Mouse (Mus musculus) heart, postnatal 0 days (tissue): ENCODE data around the gene Lzts3. TPM values are rescaled to one million over a fixed set of nuclear protein-coding genes. Genes with fewer than 3 reads are reported as not detected.
"Not testable (repeated sequence)": the region's sequence is repeated elsewhere in the genome, so short reads cannot be mapped to it uniquely, and the experiment has no call there.

Experiments used
- ATAC-seq: fragments of 200-750 bp; cut with Nextera tagmentation; 2 replicates; pipeline ENCODE4 v1.8.0; 2017; ENCODE audit warnings: low read depth, moderate number of reproducible peaks, moderate library complexity; ENCODE audit not compliant: insufficient read depth
- DNase-seq: peaks from one replicate; pipeline ENCODE4 v3.0.0-alpha.2; 2016; ENCODE audit warnings: low spot score
- H3K27ac ChIP-seq: fragments of 300-500 bp; sonication (generic); 2 replicates; pipeline ENCODE4 v1.5.1; 2014; ENCODE audit warnings: low read depth, mild to moderate bottlenecking
- H3K27me3 ChIP-seq: fragments of 300-500 bp; sonication (generic); 2 replicates; pipeline ENCODE4 v1.6.1; 2014; ENCODE audit warnings: low read length, mixed read lengths; ENCODE audit not compliant: control insufficient read depth, insufficient read depth
- H3K36me3 ChIP-seq: fragments of 300-500 bp; sonication (generic); replicated peaks from 2 replicates; pipeline ENCODE4 v1.6.1; 2014; ENCODE audit warnings: low read length, mixed read lengths; ENCODE audit not compliant: control insufficient read depth, insufficient read depth
- H3K4me1 ChIP-seq: fragments of 300-500 bp; sonication (generic); 2 replicates; pipeline ENCODE4 v1.6.1; 2014; ENCODE audit warnings: antibody characterized with exemption; ENCODE audit not compliant: control insufficient read depth, insufficient read depth
- H3K4me2 ChIP-seq: fragments of 300-500 bp; sonication (generic); 2 replicates; pipeline ENCODE4 v1.6.1; 2014; ENCODE audit warnings: low read depth, mild to moderate bottlenecking, low read length, moderate library complexity
- H3K4me3 ChIP-seq: fragments of 300-500 bp; sonication (generic); 2 replicates; pipeline ENCODE4 v1.5.1; 2014; ENCODE audit warnings: low read depth, low read length
- H3K9ac ChIP-seq: fragments of 300-500 bp; sonication (generic); replicated peaks from 2 replicates; pipeline ENCODE4 v1.6.1; 2014; ENCODE audit warnings: low read depth, low read length, mixed read lengths
- H3K9me3 ChIP-seq: fragments of 300-500 bp; sonication (generic); replicated peaks from 2 replicates; pipeline ENCODE4 v1.6.1; 2016; ENCODE audit warnings: low read length; ENCODE audit not compliant: control insufficient read depth
- CTCF ChIP-seq: IDR thresholded peaks from 2 replicates; pipeline ENCODE4 v1.5.1; 2016; ENCODE audit warnings: antibody characterized with exemption, control low read depth, low read depth
- EP300 ChIP-seq: IDR thresholded peaks from 2 replicates; pipeline ENCODE4 v1.6.1; 2016; ENCODE audit warnings: antibody characterized with exemption, low read depth
- WGBS: fragments of 180-500 bp; shearing (Covaris S2); extraction: QIAGEN DNeasy Blood & Tissue Kit; methylation state at CpG from one replicate; pipeline ENCODE4 v1.1.7; 2014; 5-methylcytosine and 5-hydroxymethylcytosine counted together
- polyA plus RNA-seq: library from polyadenylated mRNA; unstranded; fragments of >200 nt; fragmentation: Nextera tagmentation; extraction: Ambion mirVana; gene quantifications from 2 replicates; pipeline ENCODE4 v1.2.1, GENCODE M21; 2015
- total RNA-seq: library from RNA; depleted of rRNA; stranded (reverse); fragments of >200 nt; gene quantifications from 2 replicates; pipeline ENCODE4 v1.2.3, GENCODE M21; 2014; ENCODE audit warnings: low replicate concordance

Gene Lzts3
- total and polyA plus RNA-seq, 2 experiments from 2014 or later = 0.77 to 5.3 TPM

- no peaks in the 10 kb centered on the region for H3K9me3 ChIP-seq
- H3K27me3 ChIP-seq = no peaks in the 10 kb centered on the region
- H3K9ac ChIP-seq = no peak overlapping the region
- H3K4me3 ChIP-seq = no peak overlapping the region
- 88% methylated on average over 6 of the region's 6 CpGs for WGBS
- DNase-seq (no peak), ATAC-seq (no peak)
- peaks cover 90% of the 10 kb centered on the region for H3K36me3 ChIP-seq
- H3K4me2 ChIP-seq = no peak overlapping the region
- TF ChIP-seq CTCF (no peak), EP300 (no peak)
- no peak overlapping the region for H3K27ac ChIP-seq
- H3K4me1 ChIP-seq = no peaks in the 10 kb centered on the region
Observed at GRCm38 (mm10) chr2:130657541-130657940, 14.9 kb upstream of the Lzts3 start.

GRCm38 (mm10) chr2:130656536-130656935, 13.9 kb upstream of the Lzts3 start:
- Histone ChIP-seq H3K9me3 (no peaks in the 10 kb centered on the region), H3K27me3 (no peaks in the 10 kb centered on the region), H3K4me3 (no peak overlapping the region), H3K4me1 (no peaks in the 10 kb centered on the region), H3K36me3 (peaks cover 89% of the 10 kb centered on the region), H3K9ac (no peak overlapping the region), H3K4me2 (no peak overlapping the region), H3K27ac (no peak overlapping the region)
- 89% methylated on average over 9 of the region's 9 CpGs for WGBS
- TF ChIP-seq CTCF = no peak
- TF ChIP-seq EP300 = no peak
- ATAC-seq (no peak), DNase-seq (no peak)

- no peaks in the 10 kb centered on the region for H3K9me3 ChIP-seq
- no peak for DNase-seq
- no peaks in the 10 kb centered on the region for H3K4me1 ChIP-seq
- TF ChIP-seq CTCF (no peak), EP300 (no peak)
- H3K36me3 ChIP-seq = peaks cover 81% of the 10 kb centered on the region
- WGBS = 87% methylated on average over 6 of the region's 6 CpGs
- H3K4me2 ChIP-seq = no peak overlapping the region
- no peak overlapping the region for H3K9ac ChIP-seq
- no peak overlapping the region for H3K4me3 ChIP-seq
- no peak for ATAC-seq
- H3K27me3 ChIP-seq = no peaks in the 10 kb centered on the region
- no peak overlapping the region for H3K27ac ChIP-seq
Observed at GRCm38 (mm10) chr2:130655660-130656339, 13.2 kb upstream of the Lzts3 start.

GRCm38 (mm10) chr2:130653760-130654159, 11.2 kb upstream of the Lzts3 start:
- Histone ChIP-seq H3K27ac (no peak overlapping the region), H3K4me1 (no peaks in the 10 kb centered on the region), H3K4me2 (no peak overlapping the region), H3K9me3 (no peaks in the 10 kb centered on the region), H3K9ac (no peak overlapping the region), H3K27me3 (no peaks in the 10 kb centered on the region), H3K4me3 (no peak overlapping the region), H3K36me3 (peaks cover 62% of the 10 kb centered on the region)
- DNase-seq (no peak), ATAC-seq (no peak)
- WGBS = 87% methylated on average over 1 of the region's 1 CpGs
- TF ChIP-seq EP300 (no peak), CTCF (no peak)

GRCm38 (mm10) chr2:130653303-130653702, 10.7 kb upstream of the Lzts3 start:
- TF ChIP-seq EP300 = no peak
- TF ChIP-seq CTCF = no peak
- Histone ChIP-seq H3K4me3 (no peak overlapping the region), H3K27ac (no peak overlapping the region), H3K36me3 (peaks cover 57% of the 10 kb centered on the region), H3K27me3 (no peaks in the 10 kb centered on the region), H3K9ac (no peak overlapping the region), H3K4me2 (no peak overlapping the region), H3K9me3 (no peaks in the 10 kb centered on the region), H3K4me1 (no peaks in the 10 kb centered on the region)
- ATAC-seq (no peak), DNase-seq (no peak)
- WGBS = 97% methylated on average over 2 of the region's 2 CpGs

GRCm38 (mm10) chr2:130649028-130649427, 6.4 kb upstream of the Lzts3 start:
- H3K36me3 ChIP-seq = peaks cover 17% of the 10 kb centered on the region
- not testable (repeated sequence) for H3K27me3 ChIP-seq, H3K4me3 ChIP-seq, H3K4me1 ChIP-seq, ATAC-seq, H3K4me2 ChIP-seq, H3K9ac ChIP-seq, DNase-seq, H3K9me3 ChIP-seq, H3K27ac ChIP-seq
- 83% methylated on average over 6 of the region's 6 CpGs for WGBS
